Mouse (Mus musculus): ENCODE measurements at regions not wholly inside any gene's neighbourhood (a gene's known extent, or its start where the extent isn't known, plus 50 kb on each side); places are given as distances from the start of the nearest gene placed in this dataset.

DNA sequence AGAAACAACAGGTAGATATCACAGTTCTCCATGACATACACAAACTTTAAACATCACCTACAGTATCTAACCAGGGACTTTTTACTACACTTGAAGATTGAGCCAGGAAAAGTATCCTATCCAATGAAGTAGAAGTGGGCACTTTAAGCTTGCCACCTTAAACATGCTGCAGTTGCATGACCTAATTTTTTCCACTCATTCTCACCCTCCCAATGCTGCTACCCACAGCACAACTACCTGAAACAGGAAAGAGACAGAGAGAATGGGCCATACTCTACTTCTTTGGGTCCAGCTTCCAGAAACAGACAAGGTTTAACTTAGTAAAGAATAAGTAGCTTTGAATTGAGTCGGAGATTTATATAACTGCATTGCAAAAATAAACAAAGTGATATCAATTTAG is 594.9 kb upstream of the Mpdz start:
- TF ChIP-seq POLR2A (IDR thresholded peaks at IDR 0.05; ENCODE audit: extremely low read depth, insufficient read depth, low read length) (no peak), CTCF (IDR thresholded peaks at IDR 0.05; ENCODE audit: low read depth, low read length) (no peak)

All from liver, adult 2 months (tissue).